Mouse (Mus musculus) bone marrow, adult 2 months (tissue): ENCODE results near the gene Zc3h6.

Source experiments
- CTCF ChIP-seq: fragments of 200-500 bp; IDR thresholded peaks from 2 replicates; pipeline ENCODE4 v1.5.1; 2011; ENCODE audit warnings: low read length, control low read depth; ENCODE audit not compliant: control insufficient read depth, insufficient read depth
- POLR2A ChIP-seq: fragments of 200-500 bp; IDR thresholded peaks from 2 replicates; pipeline ENCODE4 v1.6.1; 2011; ENCODE audit warnings: low read depth, mild to moderate bottlenecking, control low read depth, low read length, borderline replicate concordance; ENCODE audit not compliant: control insufficient read depth

DNA sequence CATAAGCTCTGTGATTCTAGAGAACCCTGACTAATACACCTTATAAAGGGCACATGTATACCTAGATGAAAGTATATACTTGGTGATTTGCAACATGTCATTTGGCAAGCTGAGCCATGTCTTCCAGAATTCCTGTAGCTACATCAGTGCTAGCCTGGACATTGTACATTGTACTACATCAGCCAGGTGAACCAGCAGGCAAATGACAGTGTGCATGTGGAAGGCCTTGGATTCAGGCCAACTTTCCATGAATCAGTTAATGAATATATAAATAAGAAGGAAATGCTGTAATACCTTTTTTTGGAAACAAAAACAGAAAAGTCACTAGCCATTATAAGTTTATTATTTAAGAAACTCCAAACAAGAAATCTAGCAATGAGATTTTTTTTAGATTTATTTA lies 13.0 kb upstream of the Zc3h6 start:
- no peak for TF ChIP-seq CTCF
- no peak for TF ChIP-seq POLR2A
